Mouse (Mus musculus) MEL (cell line): ENCODE measurements around the gene Pde4b. TPM values are rescaled to one million over a fixed set of nuclear protein-coding genes. Genes with fewer than 3 reads are reported as not detected.

Experiments
- DNase-seq: peaks from one replicate; pipeline ENCODE4 v3.0.0; 2011; ENCODE audit warnings: low read depth, low spot score
- H3K27ac ChIP-seq: 2 replicates; pipeline ENCODE4 v1.5.1; 2012; ENCODE audit warnings: low read depth, mild to moderate bottlenecking, control low read depth, low read length, moderate library complexity; ENCODE audit not compliant: control insufficient read depth
- H3K27me3 ChIP-seq, 2 experiments: fragments of 150-350 bp in 1 of 2; sonication (generic) in 1 of 2; 2 replicates each; pipeline ENCODE4 v1.6.1; 2012; ENCODE audit warnings: low read length in 2 of 2, mild to moderate bottlenecking in 2 of 2, improper control_type of control experiment in 1 of 2, moderate library complexity in 1 of 2; ENCODE audit not compliant: insufficient read depth in 2 of 2, control insufficient read depth in 1 of 2
- H3K36me3 ChIP-seq, 2 experiments: 2 replicates each; pipeline ENCODE4 v1.6.1; 2012 to 2014; ENCODE audit warnings: low read length in 2 of 2, improper control_type of control experiment in 1 of 2, inconsistent platforms in 1 of 2, mild to moderate bottlenecking in 1 of 2; ENCODE audit not compliant: insufficient read depth in 2 of 2, control insufficient read depth in 1 of 2
- H3K4me1 ChIP-seq, 2 experiments: fragments of 150-350 bp in 1 of 2; sonication (generic) in 1 of 2; 2 replicates each; pipeline ENCODE4 v1.6.1; 2012; ENCODE audit warnings: low read length in 2 of 2, improper control_type of control experiment in 1 of 2, mild to moderate bottlenecking in 1 of 2; ENCODE audit not compliant: insufficient read depth in 2 of 2, control insufficient read depth in 1 of 2
- H3K4me3 ChIP-seq, 2 experiments: fragments of 150-350 bp in 1 of 2; sonication (generic) in 1 of 2; 2 replicates each; pipeline ENCODE4 v1.5.1; 2012; ENCODE audit warnings: low read depth in 2 of 2, low read length in 2 of 2, mild to moderate bottlenecking in 2 of 2, moderate library complexity in 2 of 2, control low read depth in 1 of 2, improper control_type of control experiment in 1 of 2; ENCODE audit not compliant: control insufficient read depth in 1 of 2, insufficient read depth in 1 of 2
- H3K79me2 ChIP-seq: 2 replicates; pipeline ENCODE4 v1.6.1; 2012; ENCODE audit warnings: mild to moderate bottlenecking, low read length, moderate library complexity; ENCODE audit not compliant: control insufficient read depth, poor library complexity, insufficient read depth
- H3K9ac ChIP-seq: 2 replicates; pipeline ENCODE4 v1.6.1; 2012; ENCODE audit warnings: low read depth, mild to moderate bottlenecking, control low read depth, low read length, moderate library complexity; ENCODE audit not compliant: control insufficient read depth, poor library complexity, severe bottlenecking
- H3K9me3 ChIP-seq: fragments of 150-350 bp; sonication (generic); replicated peaks from 2 replicates; pipeline ENCODE4 v1.6.1; 2012; ENCODE audit warnings: mild to moderate bottlenecking, low read length, improper control_type of control experiment, moderate library complexity; ENCODE audit not compliant: insufficient read depth
- CHD2 ChIP-seq: IDR thresholded peaks from 2 replicates; pipeline ENCODE4 v1.6.1; 2011; ENCODE audit warnings: low read length, improper control_type of control experiment
- CTCF ChIP-seq, 3 experiments: IDR thresholded peaks in 2 of 3; conservative IDR thresholded peaks in 1 of 3; 2 replicates each; pipeline ENCODE4 v1.5.1; 2011 to 2012; ENCODE audit warnings: low read length in 3 of 3, low read depth in 2 of 3, mild to moderate bottlenecking in 2 of 3, improper control_type of control experiment in 1 of 3, inconsistent platforms in 1 of 3, mixed read lengths in 1 of 3, moderate library complexity in 1 of 3; ENCODE audit not compliant: control insufficient read depth in 1 of 3, insufficient read depth in 1 of 3, poor library complexity in 1 of 3, severe bottlenecking in 1 of 3
- EP300 ChIP-seq, 2 experiments: IDR thresholded peaks; 2 replicates each; pipeline ENCODE4 v1.6.1; 2011; ENCODE audit warnings: improper control_type of control experiment in 2 of 2, low read length in 2 of 2, low read depth in 1 of 2, mild to moderate bottlenecking in 1 of 2
- HCFC1 ChIP-seq: IDR thresholded peaks from 2 replicates; pipeline ENCODE4 v1.6.1; 2012; ENCODE audit warnings: low read depth, mild to moderate bottlenecking, inconsistent platforms, low read length, improper control_type of control experiment, moderate library complexity
- MAX ChIP-seq: IDR thresholded peaks from 2 replicates; pipeline ENCODE4 v1.6.1; 2011; ENCODE audit warnings: low read length, improper control_type of control experiment
- MAZ ChIP-seq: IDR thresholded peaks from 2 replicates; pipeline ENCODE4 v1.6.1; 2012; ENCODE audit warnings: low read depth, mild to moderate bottlenecking, inconsistent platforms, low read length, improper control_type of control experiment
- MYB ChIP-seq: IDR thresholded peaks from 2 replicates; pipeline ENCODE4 v1.6.1; 2011; ENCODE audit warnings: mild to moderate bottlenecking, low read depth, low read length, improper control_type of control experiment
- POLR2A ChIP-seq, 2 experiments: IDR thresholded peaks; 2 replicates each; pipeline ENCODE4 v1.6.1; 2011 to 2012; ENCODE audit warnings: low read length in 2 of 2, mild to moderate bottlenecking in 2 of 2, control low read depth in 1 of 2, improper control_type of control experiment in 1 of 2, low read depth in 1 of 2, moderate library complexity in 1 of 2; ENCODE audit not compliant: control insufficient read depth in 1 of 2, insufficient read depth in 1 of 2, poor library complexity in 1 of 2
- RAD21 ChIP-seq: IDR thresholded peaks from 2 replicates; pipeline ENCODE4 v1.6.1; 2011; ENCODE audit warnings: mild to moderate bottlenecking, low read depth, low read length, improper control_type of control experiment
- SIN3A ChIP-seq: IDR thresholded peaks from 2 replicates; pipeline ENCODE4 v1.6.1; 2012; ENCODE audit warnings: low read length, improper control_type of control experiment, inconsistent platforms
- SMC3 ChIP-seq: IDR thresholded peaks from 2 replicates; pipeline ENCODE4 v1.6.1; 2011; ENCODE audit warnings: low read depth, low read length, improper control_type of control experiment
- TAL1 ChIP-seq: IDR thresholded peaks from 2 replicates; pipeline ENCODE4 v1.6.1; 2012; ENCODE audit warnings: mild to moderate bottlenecking, inconsistent platforms, low read length, moderate library complexity, mixed read lengths
- TBP ChIP-seq: IDR thresholded peaks from 2 replicates; pipeline ENCODE4 v1.8.0; 2011; ENCODE audit warnings: low read depth, low read length, improper control_type of control experiment
- USF1 ChIP-seq: IDR thresholded peaks from 2 replicates; pipeline ENCODE4 v1.6.1; 2014; ENCODE audit warnings: low read depth, mild to moderate bottlenecking, inconsistent platforms, low read length, improper control_type of control experiment, moderate library complexity
- ZC3H11A ChIP-seq: IDR thresholded peaks from 2 replicates; pipeline ENCODE4 v1.6.1; 2012; ENCODE audit warnings: low read depth, mild to moderate bottlenecking, inconsistent platforms, low read length, improper control_type of control experiment
- ZMIZ1 ChIP-seq: IDR thresholded peaks from 2 replicates; pipeline ENCODE4 v1.6.1; 2012; ENCODE audit warnings: low read depth, mild to moderate bottlenecking, inconsistent platforms, low read length, improper control_type of control experiment, moderate library complexity
- ZNF384 ChIP-seq: IDR thresholded peaks from 2 replicates; pipeline ENCODE4 v1.6.1; 2012; ENCODE audit warnings: low read depth, mild to moderate bottlenecking, inconsistent platforms, low read length, improper control_type of control experiment
- polyA plus RNA-seq, 2 experiments: library from polyadenylated mRNA; stranded (reverse) in 1 of 2; unstranded in 1 of 2; fragments of >175 nt in 1 of 2; fragments of >200 nt in 1 of 2; gene quantifications; 2 replicates each; pipeline versions ENCODE4 v1.2.1 to v1.2.4; 2012; ENCODE audit warnings: low replicate concordance in 2 of 2, low read depth in 1 of 2; ENCODE audit not compliant: insufficient read length in 2 of 2, insufficient read depth in 1 of 2, missing spikeins in 1 of 2
- total RNA-seq: library from RNA; depleted of rRNA; stranded (reverse); fragments of 300-350 nt; gene quantifications from 2 replicates; pipeline ENCODE4 v1.2.3, GENCODE M21; 2012

Gene Pde4b
- total and polyA plus RNA-seq, 3 experiments, result 2.7 to 6.0 TPM; not detected in 1

- H3K36me3 ChIP-seq, result no peaks in the 10 kb centered on the region
- H3K79me2 ChIP-seq, result no peaks in the 10 kb centered on the region
- peak; percentile 20 for DNase-seq
- no peak for TF ChIP-seq TBP
- peak; percentile 89 for TF ChIP-seq ZNF384
- TF ChIP-seq RAD21, result peak; percentile 18
- TF ChIP-seq SMC3, result peak; percentile 30
- TF ChIP-seq CTCF (IDR thresholded peaks at IDR 0.05 in 2 of 3, conservative IDR thresholded peaks at IDR 0.05 in 1 of 3; ENCODE audit: control insufficient read depth in 1 of 3, insufficient read depth in 1 of 3, low read depth in 2 of 3, low read length in 3 of 3, poor library complexity in 1 of 3, severe bottlenecking in 1 of 3), result peak in 2 of 3 experiments; percentile 12 to 35; a peak in 1 of 6 replicates
- no peaks in the 10 kb centered on the region for H3K9me3 ChIP-seq
- H3K4me1 ChIP-seq, result no peaks in the 10 kb centered on the region
- H3K4me3 ChIP-seq, result no peak overlapping the region
- H3K27me3 ChIP-seq, result no peaks in the 10 kb centered on the region; a peak in 1 of 4 replicates
- no peak overlapping the region for H3K27ac ChIP-seq
- H3K9ac ChIP-seq, result no peak overlapping the region
These were observed 141.7 kb downstream of the Pde4b start for GRCm38 (mm10) chr4:102228953-102229586.

- Histone ChIP-seq H3K36me3 (no peaks in the 10 kb centered on the region), H3K79me2 (no peaks in the 10 kb centered on the region), H3K27me3 (no peaks in the 10 kb centered on the region; a peak in 1 of 4 replicates), H3K4me1 (no peaks in the 10 kb centered on the region), H3K4me3 (no peak overlapping the region), H3K9ac (no peak overlapping the region), H3K9me3 (no peaks in the 10 kb centered on the region), H3K27ac (no peak overlapping the region)
- DNase-seq, result no peak
- no peak for TF ChIP-seq MAX
- TF ChIP-seq ZC3H11A, result no peak
- no peak for TF ChIP-seq SIN3A
- no peak for TF ChIP-seq ZMIZ1
These were observed 143.6 kb downstream of the Pde4b start for GRCm38 (mm10) chr4:102230898-102231297.

- DNase-seq, result no peak
- TF ChIP-seq HCFC1 (no peak), TBP (no peak), MYB (no peak), MAX (no peak), POLR2A (IDR thresholded peaks at IDR 0.05; ENCODE audit: control insufficient read depth in 1 of 2, insufficient read depth in 1 of 2, low read depth in 1 of 2, low read length in 2 of 2, poor library complexity in 1 of 2) (no peak), MAZ (no peak), USF1 (no peak), EP300 (IDR thresholded peaks at IDR 0.05; ENCODE audit: low read depth in 1 of 2, low read length in 2 of 2) (no peak), SMC3 (no peak), ZMIZ1 (no peak), TAL1 (no peak), CHD2 (no peak)
- Histone ChIP-seq H3K79me2 (no peaks in the 10 kb centered on the region), H3K9ac (no peak overlapping the region), H3K4me1 (no peaks in the 10 kb centered on the region), H3K9me3 (no peaks in the 10 kb centered on the region), H3K27me3 (no peaks in the 10 kb centered on the region; a peak in 1 of 4 replicates), H3K36me3 (no peaks in the 10 kb centered on the region), H3K4me3 (no peak overlapping the region), H3K27ac (no peak overlapping the region)
These were observed 146.3 kb downstream of the Pde4b start for GRCm38 (mm10) chr4:102233633-102234032.
